Mouse (Mus musculus): Measurements from ENCODE around the gene Fmnl3. TPM values are rescaled to one million over a fixed set of nuclear protein-coding genes. Genes with fewer than 3 reads are reported as not detected.

Gene Fmnl3
- polyA plus RNA-seq, 1 experiment: 4.4 TPM

- H3K4me1 ChIP-seq: peaks cover 92% of the 10 kb centered on the region
- H3K36me3 ChIP-seq (replicated peaks; ENCODE audit: low read length): peaks cover 72% of the 10 kb centered on the region
- peak overlapping the region; percentile 44 for H3K4me3 ChIP-seq (replicated peaks)
- TF ChIP-seq FLI1 (IDR thresholded peaks at IDR 0.05; ENCODE audit: low read length) (no peak), GATA1 (IDR thresholded peaks at IDR 0.05; ENCODE audit: borderline replicate concordance, low read length) (no peak)
- H3K27me3 ChIP-seq (replicated peaks): no peaks in the 10 kb centered on the region
- no peaks in the 10 kb centered on the region for H3K9me3 ChIP-seq
These were observed 30.3 kb upstream of the Fmnl3 start for GRCm38 (mm10) chr15:99400602-99401001.

- TF ChIP-seq FLI1 (IDR thresholded peaks at IDR 0.05; ENCODE audit: low read length) (0 out of 2 replicates have a peak, but pooled peaks have one; percentile 12), GATA1 (IDR thresholded peaks at IDR 0.05; ENCODE audit: borderline replicate concordance, low read length) (no peak)
- Histone ChIP-seq H3K4me3 (replicated peaks) (peak overlapping the region; percentile 38), H3K4me1 (peaks cover 97% of the 10 kb centered on the region)
These were observed 29.4 kb upstream of the Fmnl3 start for GRCm38 (mm10) chr15:99399503-99400245.

GRCm38 (mm10) chr15:99397622-99398021, 27.3 kb upstream of the Fmnl3 start:
- no peaks in the 10 kb centered on the region for H3K9me3 ChIP-seq
- TF ChIP-seq GATA1 (IDR thresholded peaks at IDR 0.05; ENCODE audit: borderline replicate concordance, low read length) (no peak), FLI1 (IDR thresholded peaks at IDR 0.05; ENCODE audit: low read length) (no peak)
- peaks cover 43% of the 10 kb centered on the region for H3K36me3 ChIP-seq (replicated peaks; ENCODE audit: low read length)
- H3K27me3 ChIP-seq (replicated peaks): no peaks in the 10 kb centered on the region
- H3K4me1 ChIP-seq: peaks cover 83% of the 10 kb centered on the region
- no peak overlapping the region for H3K4me3 ChIP-seq (replicated peaks)

More at GRCm38 (mm10) chr15:99399503-99400245, 29.4 kb upstream of the Fmnl3 start:
- Histone ChIP-seq H3K9me3 (no peaks in the 10 kb centered on the region), H3K36me3 (replicated peaks; ENCODE audit: low read length) (peaks cover 64% of the 10 kb centered on the region), H3K27me3 (replicated peaks) (no peaks in the 10 kb centered on the region)

GRCm38 (mm10) chr15:99396875-99397274, 26.6 kb upstream of the Fmnl3 start:
- Histone ChIP-seq H3K9me3 (no peaks in the 10 kb centered on the region), H3K27me3 (replicated peaks) (no peaks in the 10 kb centered on the region), H3K36me3 (replicated peaks; ENCODE audit: low read length) (peaks cover 36% of the 10 kb centered on the region), H3K4me1 (peaks cover 83% of the 10 kb centered on the region), H3K4me3 (replicated peaks) (peak overlapping the region; percentile 81)
- TF ChIP-seq GATA1 (IDR thresholded peaks at IDR 0.05; ENCODE audit: borderline replicate concordance, low read length): no peak
- TF ChIP-seq FLI1 (IDR thresholded peaks at IDR 0.05; ENCODE audit: low read length): no peak

GRCm38 (mm10) chr15:99396462-99396861, 26.2 kb upstream of the Fmnl3 start:
- TF ChIP-seq GATA1 (IDR thresholded peaks at IDR 0.05; ENCODE audit: borderline replicate concordance, low read length): no peak
- TF ChIP-seq FLI1 (IDR thresholded peaks at IDR 0.05; ENCODE audit: low read length): no peak
- H3K4me3 ChIP-seq (replicated peaks): peak overlapping the region; percentile 99
- H3K36me3 ChIP-seq (replicated peaks; ENCODE audit: low read length): peaks cover 32% of the 10 kb centered on the region
- H3K9me3 ChIP-seq: no peaks in the 10 kb centered on the region
- peaks cover 83% of the 10 kb centered on the region for H3K4me1 ChIP-seq
- H3K27me3 ChIP-seq (replicated peaks): no peaks in the 10 kb centered on the region

- no peaks in the 10 kb centered on the region for H3K27me3 ChIP-seq (replicated peaks)
- TF ChIP-seq FLI1 (IDR thresholded peaks at IDR 0.05; ENCODE audit: low read length) (no peak), GATA1 (IDR thresholded peaks at IDR 0.05; ENCODE audit: borderline replicate concordance, low read length) (no peak)
- H3K4me1 ChIP-seq: peaks cover 83% of the 10 kb centered on the region
- H3K9me3 ChIP-seq: no peaks in the 10 kb centered on the region
- peak overlapping the region; percentile 99 for H3K4me3 ChIP-seq (replicated peaks)
- H3K36me3 ChIP-seq (replicated peaks; ENCODE audit: low read length): peaks cover 6% of the 10 kb centered on the region
These were observed 23.3 kb upstream of the Fmnl3 start for GRCm38 (mm10) chr15:99393386-99394252.

- Histone ChIP-seq H3K36me3 (replicated peaks; ENCODE audit: low read length) (peaks cover 2% of the 10 kb centered on the region), H3K27me3 (replicated peaks) (no peaks in the 10 kb centered on the region), H3K4me3 (replicated peaks) (peak within 1 kb of the TSS; percentile 99), H3K9me3 (no peaks in the 10 kb centered on the region), H3K4me1 (peaks cover 81% of the 10 kb centered on the region)
- peak; percentile 79; the same call in 2 of the 3 replicates for TF ChIP-seq GATA1 (IDR thresholded peaks at IDR 0.05; ENCODE audit: borderline replicate concordance, low read length)
- peak; percentile 41; the same call in 1 of the 2 replicates for TF ChIP-seq FLI1 (IDR thresholded peaks at IDR 0.05; ENCODE audit: low read length)
These were observed 22.5 kb upstream of the Fmnl3 start, which contains the start of gene Tmbim6 for GRCm38 (mm10) chr15:99392486-99393385. Tmbim6 (plus strand) TSS chr15:99392882.

- Histone ChIP-seq H3K4me1 (peaks cover 81% of the 10 kb centered on the region), H3K27me3 (replicated peaks) (no peaks in the 10 kb centered on the region), H3K9me3 (no peaks in the 10 kb centered on the region), H3K4me3 (replicated peaks) (peak overlapping the region; percentile 99), H3K36me3 (replicated peaks; ENCODE audit: low read length) (peaks cover 2% of the 10 kb centered on the region)
- TF ChIP-seq FLI1 (IDR thresholded peaks at IDR 0.05; ENCODE audit: low read length): no peak
- TF ChIP-seq GATA1 (IDR thresholded peaks at IDR 0.05; ENCODE audit: borderline replicate concordance, low read length): no peak
These were observed 21.7 kb upstream of the Fmnl3 start for GRCm38 (mm10) chr15:99391975-99392374.
